Mouse (Mus musculus): ENCODE data around the gene Bet1.

Bet1 gene

DNA sequence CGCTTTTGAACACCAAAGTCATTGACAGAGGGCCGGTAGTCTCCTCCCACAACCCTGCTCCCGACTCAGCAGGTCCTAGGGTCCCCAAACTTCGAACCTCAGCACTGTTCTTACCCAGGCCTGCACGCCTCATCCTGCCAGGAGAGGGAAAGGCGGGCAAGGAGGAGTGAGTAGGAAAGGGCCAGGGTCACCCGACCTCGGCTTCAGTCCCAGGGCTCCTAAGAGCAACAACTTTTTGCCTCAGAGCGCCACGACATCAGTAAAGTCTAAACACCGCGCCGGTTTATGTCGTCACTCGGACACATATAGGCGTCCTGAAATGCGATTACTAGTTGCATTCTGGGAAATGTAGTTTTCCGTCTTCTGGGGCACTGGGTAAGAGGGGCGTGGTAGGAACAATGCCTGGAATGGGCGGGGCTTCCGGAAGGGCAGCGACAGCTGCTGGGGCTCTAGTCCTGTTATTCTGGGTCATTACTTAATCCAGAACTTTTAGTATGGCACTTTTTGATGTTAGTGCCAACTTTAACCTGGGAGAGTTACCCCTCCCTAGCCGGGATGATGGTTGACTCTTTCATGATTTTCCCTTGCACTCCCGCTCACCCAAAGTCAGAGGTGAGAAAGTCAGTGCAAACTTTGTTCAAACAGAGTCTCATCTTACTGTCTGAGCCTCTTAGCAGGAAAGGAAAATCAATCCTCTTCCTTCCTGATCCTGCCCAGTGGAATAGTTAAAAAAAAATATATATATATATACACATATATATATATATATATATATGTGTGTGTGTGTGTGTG lies at the start of gene Bet1:
TSS of gene Bet1 (minus strand) at position 310 of the 792 bp plus-strand sequence.
- peak; percentile 98 for DNase-seq (ENCODE audit: low read depth)

DNA sequence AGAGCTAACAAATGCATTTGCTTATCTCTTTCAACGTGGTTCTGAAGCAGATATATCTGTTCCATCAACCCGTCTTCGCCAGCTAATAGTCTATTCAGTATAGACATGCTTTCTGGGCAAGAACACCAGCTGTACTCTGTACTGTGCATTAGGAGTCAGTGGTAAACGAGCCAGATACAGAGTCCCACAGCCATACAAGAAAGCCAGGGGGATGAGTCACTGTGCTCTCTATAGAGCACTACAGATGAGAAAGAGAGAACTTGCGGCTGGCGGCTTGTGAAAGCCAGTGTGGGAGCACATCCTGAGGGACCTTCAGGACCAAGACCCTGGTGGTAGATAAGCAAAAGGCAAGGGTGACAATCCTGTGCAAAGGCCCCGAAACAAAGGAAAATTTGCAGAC lies 45.5 kb upstream of the Bet1 start:
- peak; percentile 14 for DNase-seq (ENCODE audit: low read depth)

DNA sequence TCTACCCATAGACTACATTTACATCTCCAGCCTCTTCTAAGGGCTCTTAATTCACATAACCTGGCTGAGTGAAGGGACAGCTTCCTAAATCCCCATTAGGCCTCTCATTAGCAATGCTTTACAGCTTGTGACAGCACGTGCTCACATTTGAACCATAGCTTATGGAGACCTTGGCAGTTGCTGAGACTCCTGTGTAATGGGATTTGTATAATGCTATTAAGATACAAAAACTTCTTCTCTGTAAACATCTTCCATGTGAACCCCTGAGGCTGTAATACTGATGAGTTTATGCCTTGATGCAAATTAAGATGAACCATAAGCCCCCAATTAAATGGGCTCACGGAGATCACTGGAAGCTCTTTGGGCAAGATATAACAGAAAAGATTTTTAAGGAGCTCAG lies 44.4 kb upstream of the Bet1 start:
- no peak for DNase-seq (ENCODE audit: low read depth)

DNA sequence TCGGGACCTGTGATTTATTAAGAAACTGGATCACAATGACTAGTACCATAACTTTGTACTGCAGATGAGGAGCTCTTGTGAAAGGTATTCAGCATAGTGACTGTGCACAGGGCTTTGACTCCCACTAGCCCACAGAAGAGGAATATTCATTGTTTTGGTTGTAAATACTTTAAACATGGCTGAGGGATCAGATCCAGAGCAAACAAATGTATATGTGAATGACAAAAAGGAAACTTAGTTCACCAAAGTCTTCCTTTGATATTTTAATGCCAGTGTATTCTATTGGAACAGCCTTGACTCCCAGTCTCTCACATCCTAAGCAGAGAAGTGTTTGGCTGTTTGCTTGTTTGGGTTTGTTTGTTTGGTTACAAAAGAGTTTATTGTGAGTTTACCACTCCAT lies 31.8 kb upstream of the Bet1 start:
- DNase-seq (ENCODE audit: low read depth): no peak

DNA sequence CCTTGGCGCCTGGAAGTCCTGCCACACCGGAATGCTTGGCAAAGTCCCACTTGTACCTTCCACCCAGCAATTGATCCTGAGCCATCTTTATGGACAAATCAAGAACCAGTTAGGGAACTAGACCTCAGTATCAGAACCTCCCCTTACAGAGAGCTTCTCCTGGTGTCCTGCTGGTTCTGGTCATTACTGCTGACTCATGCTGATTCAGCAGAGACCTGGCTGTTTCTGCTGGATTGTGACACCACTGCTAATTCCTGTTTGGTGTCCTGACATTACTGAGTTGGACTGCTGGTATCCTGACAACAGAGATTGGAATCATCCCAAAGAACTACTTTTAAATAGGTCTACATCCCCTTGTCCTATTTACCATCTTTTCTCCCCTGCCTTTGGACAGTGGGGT lies 3.7 kb upstream of the Bet1 start:
- DNase-seq (ENCODE audit: low read depth): peak; percentile 11

DNA sequence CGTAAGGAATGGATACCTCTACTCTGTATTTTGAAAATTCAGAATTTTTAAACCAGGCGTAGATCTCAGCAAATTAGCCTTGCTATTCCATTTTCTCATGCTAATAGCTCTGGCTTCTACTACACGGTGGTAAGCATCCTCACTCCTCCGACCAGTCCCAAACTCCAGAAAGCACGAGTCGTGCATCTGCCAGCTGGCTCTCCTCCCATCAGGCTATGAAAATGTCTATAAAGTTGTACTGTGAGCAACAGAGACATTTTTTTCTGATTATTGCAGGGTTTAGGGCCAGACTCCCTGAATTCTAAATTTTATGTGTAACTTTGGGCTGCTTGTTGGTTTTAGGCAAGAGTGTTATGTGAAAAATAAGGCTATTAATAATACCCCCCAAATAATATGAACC lies 14.5 kb downstream of the Bet1 start:
- no peak for DNase-seq (ENCODE audit: low read depth)

DNA sequence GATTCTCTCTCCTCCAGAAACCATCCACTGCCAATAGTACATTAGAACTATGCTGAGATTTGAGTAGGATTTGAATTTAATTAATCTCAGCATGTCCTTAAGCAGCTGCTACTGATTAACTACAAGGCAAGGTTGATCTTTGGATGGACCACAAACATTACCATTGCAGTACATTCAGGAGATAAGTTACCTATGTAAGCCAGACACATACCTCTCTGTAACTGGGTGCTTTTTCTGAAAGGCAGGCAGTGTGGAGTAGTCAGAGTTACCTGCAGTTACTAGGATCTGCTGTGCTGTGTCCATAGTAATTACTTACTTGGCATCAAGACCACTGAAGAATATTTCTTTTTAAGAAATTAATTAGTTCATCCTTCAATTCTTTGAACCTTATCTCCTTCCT lies 17.1 kb downstream of the Bet1 start:
- DNase-seq (ENCODE audit: low read depth): no peak

DNA sequence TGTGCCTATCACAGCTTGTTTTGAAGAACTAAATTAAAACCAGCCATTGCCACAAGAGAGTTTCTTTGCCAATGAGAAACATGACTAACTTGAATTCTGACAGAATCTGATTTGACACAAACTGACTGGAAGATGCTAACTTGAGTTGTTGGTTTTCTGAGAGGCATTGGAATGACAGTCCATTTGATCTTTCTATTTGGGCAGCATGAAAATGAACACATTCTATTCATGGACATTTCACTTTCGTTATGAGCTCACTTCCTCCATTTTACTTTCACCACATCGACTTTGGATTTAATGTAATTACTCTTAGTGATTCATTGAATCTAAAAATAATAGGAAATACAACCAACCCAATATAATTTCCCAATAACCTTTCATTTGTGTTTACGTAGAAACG lies 32.4 kb downstream of the Bet1 start:
- no peak for DNase-seq (ENCODE audit: low read depth)

DNA sequence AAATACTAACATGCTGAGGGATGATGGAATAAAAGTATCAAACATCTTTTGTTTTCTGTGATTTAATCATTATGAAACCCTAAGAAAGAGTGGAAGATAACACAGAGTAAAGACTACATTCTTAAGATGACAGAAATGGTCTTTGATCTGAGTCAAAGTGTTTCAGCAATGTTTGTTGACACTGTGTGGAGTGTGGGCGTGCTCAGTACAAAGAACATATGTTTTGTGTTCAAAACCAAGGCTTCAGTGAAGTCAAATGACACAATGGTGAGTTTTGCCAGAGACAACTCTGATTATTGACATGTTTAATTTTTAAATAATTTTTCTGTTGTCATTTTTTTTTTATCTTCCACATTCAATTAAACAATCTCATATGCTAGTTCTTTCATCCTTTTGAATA lies 33.9 kb downstream of the Bet1 start:
- DNase-seq (ENCODE audit: low read depth): no peak

DNA sequence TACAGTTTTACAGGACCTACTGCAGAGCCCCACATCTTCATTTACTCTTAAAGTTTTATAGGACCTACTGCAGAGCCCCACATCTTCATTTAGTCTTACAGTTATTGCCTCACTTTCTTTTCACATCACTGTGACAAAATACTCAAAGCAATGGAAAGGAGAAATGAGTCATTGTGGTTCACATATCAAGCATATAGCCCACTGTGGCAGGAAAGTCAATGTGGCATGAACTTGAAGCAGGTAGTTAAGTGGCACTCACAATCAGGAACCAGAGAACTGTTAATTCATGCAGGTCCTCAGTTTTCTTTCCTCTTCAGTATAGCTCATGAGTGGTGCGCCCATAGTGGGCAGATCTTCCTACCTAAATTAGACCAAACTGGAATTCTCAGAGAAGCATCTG lies 39.6 kb downstream of the Bet1 start:
- DNase-seq (ENCODE audit: low read depth): peak; percentile 73

DNA sequence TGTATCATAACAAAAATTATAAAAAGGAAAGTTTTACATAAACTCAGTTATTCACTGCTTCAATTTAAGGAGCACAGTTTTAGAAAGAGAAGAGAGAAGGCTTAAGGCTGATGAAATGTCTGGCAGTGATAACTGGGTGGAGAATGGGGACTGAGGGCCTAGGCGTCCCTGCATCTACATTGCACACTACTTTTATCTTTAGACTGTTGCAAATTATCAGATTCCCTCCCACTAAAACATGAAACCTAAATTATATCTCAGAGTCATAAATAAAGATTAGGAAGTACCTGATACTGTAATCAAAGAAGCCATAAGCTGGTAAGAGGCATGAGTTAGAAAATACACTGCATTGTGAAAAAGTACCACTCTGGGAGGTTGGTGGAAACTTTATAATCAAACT lies 45.0 kb downstream of the Bet1 start:
- no peak for DNase-seq (ENCODE audit: low read depth)

DNA sequence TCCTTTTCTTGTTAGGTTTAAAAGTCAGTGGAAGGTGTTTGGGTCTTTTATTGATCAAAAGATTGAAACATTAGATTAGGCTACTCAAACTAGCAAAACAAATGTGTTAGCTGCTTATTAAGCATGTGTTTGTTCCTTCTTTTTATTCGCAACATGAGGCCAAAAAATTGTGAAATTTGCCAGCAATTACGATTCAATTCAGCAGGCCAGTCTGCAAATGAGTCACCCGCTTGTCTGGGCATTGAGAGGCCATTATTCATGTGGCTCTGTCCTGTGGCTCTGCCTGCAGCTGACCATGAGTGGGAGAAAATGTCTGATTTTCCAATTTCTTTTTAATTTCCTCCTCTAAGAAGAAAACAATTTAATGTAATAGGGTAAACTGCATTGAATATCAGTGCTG lies 55.8 kb downstream of the Bet1 start:
- DNase-seq (ENCODE audit: low read depth): peak; percentile 53
